Mouse (Mus musculus): Measurements from ENCODE around the gene Crim1.

DNA sequence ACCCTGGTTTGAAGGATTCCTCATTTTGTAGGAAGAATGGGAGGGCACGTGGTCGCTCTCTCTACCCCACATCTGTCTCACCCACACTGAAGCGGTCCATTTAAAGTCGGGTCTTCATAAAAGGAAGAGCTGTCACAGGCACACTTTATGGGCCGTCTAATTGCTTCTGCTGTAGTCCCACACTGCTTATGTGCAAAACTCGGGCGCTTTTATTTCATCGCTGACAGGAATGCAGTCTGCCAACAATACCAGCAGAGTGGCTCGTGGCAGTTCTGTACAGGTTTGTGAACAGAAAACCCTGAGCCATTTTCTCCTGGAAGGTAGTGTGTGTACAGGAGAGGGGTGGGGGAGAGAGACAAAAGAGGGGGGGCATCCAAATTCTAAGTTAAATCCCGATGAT is 23.9 kb downstream of the Crim1 start:
- TF ChIP-seq POLR2A (IDR thresholded peaks at IDR 0.05; ENCODE audit: low read depth, low read length) (no peak), CTCF (IDR thresholded peaks at IDR 0.05; ENCODE audit: extremely low read depth, insufficient read length, insufficient replicate concordance, low read depth, low read length) (no peak)

Measured in small intestine, adult 2 months (tissue).